Mouse (Mus musculus): ENCODE results near the gene Scamp3. TPM values are rescaled to one million over a fixed set of nuclear protein-coding genes. Genes with fewer than 3 reads are reported as not detected.

Gene Scamp3
- total and polyA plus RNA-seq, 3 experiments = 101 to 287 TPM; not detected in 1

- Histone ChIP-seq H3K4me1 (ENCODE audit: control insufficient read depth in 1 of 2, insufficient read depth in 2 of 2, low read length in 2 of 2) (peaks cover 2 to 14% of the 10 kb centered on the region in 2 experiments; a peak in 3 of 4 replicates), H3K9me3 (replicated peaks; ENCODE audit: insufficient read depth, low read length) (no peaks in the 10 kb centered on the region), H3K4me3 (ENCODE audit: control insufficient read depth in 1 of 2, insufficient read depth in 1 of 2, low read depth in 2 of 2, low read length in 2 of 2) (no peak overlapping the region), H3K27ac (ENCODE audit: control insufficient read depth, low read depth, low read length) (no peak overlapping the region), H3K27me3 (ENCODE audit: control insufficient read depth in 1 of 2, insufficient read depth in 2 of 2, low read length in 2 of 2) (no peaks in the 10 kb centered on the region), H3K9ac (ENCODE audit: control insufficient read depth, low read depth, low read length, poor library complexity, severe bottlenecking) (no peak overlapping the region), H3K36me3 (ENCODE audit: control insufficient read depth in 1 of 2, insufficient read depth in 2 of 2, low read length in 2 of 2) (peaks cover 0 to 10% of the 10 kb centered on the region in 2 experiments; a peak in 2 of 4 replicates), H3K79me2 (ENCODE audit: control insufficient read depth, insufficient read depth, low read length, poor library complexity) (peaks cover 10% of the 10 kb centered on the region)
- DNase-seq (ENCODE audit: low read depth, low spot score) = peak; percentile 95
- TF ChIP-seq POLR2AphosphoS2 (IDR thresholded peaks at IDR 0.05; ENCODE audit: low read length) (no peak), SIN3A (IDR thresholded peaks at IDR 0.05; ENCODE audit: low read length) (peak; percentile 83), MAFK (IDR thresholded peaks at IDR 0.05; ENCODE audit: borderline replicate concordance, low read depth, low read length) (no peak), TBP (IDR thresholded peaks at IDR 0.05; ENCODE audit: low read depth, low read length) (0 out of 2 replicates have a peak, but pooled peaks have one; percentile 32), USF1 (IDR thresholded peaks at IDR 0.05; ENCODE audit: low read depth, low read length) (peak; percentile 37; the same call in 1 of the 2 replicates), SMC3 (IDR thresholded peaks at IDR 0.05; ENCODE audit: low read depth, low read length) (peak; percentile 100), EP300 (IDR thresholded peaks at IDR 0.05; ENCODE audit: low read depth in 1 of 2, low read length in 2 of 2) (no peak; a peak in 1 of 4 replicates), POLR2A (IDR thresholded peaks at IDR 0.05; ENCODE audit: control insufficient read depth in 1 of 2, insufficient read depth in 1 of 2, low read depth in 1 of 2, low read length in 2 of 2, poor library complexity in 1 of 2) (no peak), JUND (IDR thresholded peaks at IDR 0.05; ENCODE audit: low read depth, low read length) (no peak), TCF12 (IDR thresholded peaks at IDR 0.05; ENCODE audit: low read depth, low read length) (0 out of 2 replicates have a peak, but pooled peaks have one; percentile 10), KAT2A (conservative IDR thresholded peaks at IDR 0.05; ENCODE audit: low read depth, low read length) (no peak), ZKSCAN1 (IDR thresholded peaks at IDR 0.05; ENCODE audit: low read depth, low read length) (no peak), ZC3H11A (IDR thresholded peaks at IDR 0.05; ENCODE audit: low read depth, low read length) (peak; percentile 97), CHD2 (IDR thresholded peaks at IDR 0.05; ENCODE audit: low read length) (no peak), CHD1 (IDR thresholded peaks at IDR 0.05; ENCODE audit: low read depth, low read length) (no peak), ZNF384 (IDR thresholded peaks at IDR 0.05; ENCODE audit: low read depth, low read length) (peak; percentile 56; the same call in 1 of the 2 replicates), ETS1 (IDR thresholded peaks at IDR 0.05; ENCODE audit: low read depth, low read length) (0 out of 2 replicates have a peak, but pooled peaks have one; percentile 26), HCFC1 (IDR thresholded peaks at IDR 0.05; ENCODE audit: low read depth, low read length) (peak; percentile 53; the same call in 1 of the 2 replicates), MYB (IDR thresholded peaks at IDR 0.05; ENCODE audit: low read depth, low read length) (no peak), CTCF (IDR thresholded peaks at IDR 0.05 in 2 of 3, conservative IDR thresholded peaks at IDR 0.05 in 1 of 3; ENCODE audit: control insufficient read depth in 1 of 3, insufficient read depth in 1 of 3, low read depth in 2 of 3, low read length in 3 of 3, poor library complexity in 1 of 3, severe bottlenecking in 1 of 3) (peak in 2 of 3 experiments; percentile 93 to 99), RCOR1 (IDR thresholded peaks at IDR 0.05; ENCODE audit: low read depth, low read length) (no peak), NRF1 (IDR thresholded peaks at IDR 0.05; ENCODE audit: insufficient read depth, low read depth, low read length, poor library complexity, severe bottlenecking) (no peak), E2F4 (IDR thresholded peaks at IDR 0.05; ENCODE audit: borderline replicate concordance, low read depth, low read length) (no peak), GATA1 (IDR thresholded peaks at IDR 0.05; ENCODE audit: low read depth, low read length) (peak; percentile 7; the same call in 1 of the 2 replicates), NELFE (IDR thresholded peaks at IDR 0.05; ENCODE audit: low read depth, low read length) (0 out of 2 replicates have a peak, but pooled peaks have one; percentile 6), MAX (IDR thresholded peaks at IDR 0.05; ENCODE audit: low read length) (no peak), POLR2AphosphoS5 (IDR thresholded peaks at IDR 0.05; ENCODE audit: borderline replicate concordance, low read depth, low read length) (no peak), MXI1 (IDR thresholded peaks at IDR 0.05; ENCODE audit: low read depth, low read length) (peak; percentile 77), BHLHE40 (IDR thresholded peaks at IDR 0.05; ENCODE audit: borderline replicate concordance, low read depth, low read length) (no peak), USF2 (IDR thresholded peaks at IDR 0.05; ENCODE audit: borderline replicate concordance in 1 of 2, insufficient read depth in 1 of 2, low read depth in 1 of 2, low read length in 2 of 2) (no peak), ZMIZ1 (IDR thresholded peaks at IDR 0.05; ENCODE audit: low read depth, low read length) (no peak), ELF1 (IDR thresholded peaks at IDR 0.05; ENCODE audit: low read depth, low read length) (no peak), GABPA (IDR thresholded peaks at IDR 0.05; ENCODE audit: low read depth, low read length) (no peak), MYC (IDR thresholded peaks at IDR 0.05; ENCODE audit: low read depth, low read length) (no peak), TAL1 (IDR thresholded peaks at IDR 0.05; ENCODE audit: low read length) (no peak), MEF2A (IDR thresholded peaks at IDR 0.05; ENCODE audit: extremely low read depth, insufficient replicate concordance, low read depth, low read length, poor library complexity, severe bottlenecking) (no peak), UBTF (IDR thresholded peaks at IDR 0.05; ENCODE audit: borderline replicate concordance, insufficient read depth, low read depth, low read length) (no peak)
These were observed 38.6 kb downstream of the Scamp3 start for GRCm38 (mm10) chr3:89215853-89216252.
